Mouse (Mus musculus) ES-Bruce4 (cell line): ENCODE results near the gene Ptprk.

Experiments used
- CTCF ChIP-seq: IDR thresholded peaks from one replicate; pipeline ENCODE4 v1.8.1; 2011; ENCODE audit warnings: low read depth, low read length
- POLR2A ChIP-seq: IDR thresholded peaks from one replicate; pipeline ENCODE4 v1.8.1; 2011; ENCODE audit warnings: low read length; ENCODE audit not compliant: insufficient read depth

DNA sequence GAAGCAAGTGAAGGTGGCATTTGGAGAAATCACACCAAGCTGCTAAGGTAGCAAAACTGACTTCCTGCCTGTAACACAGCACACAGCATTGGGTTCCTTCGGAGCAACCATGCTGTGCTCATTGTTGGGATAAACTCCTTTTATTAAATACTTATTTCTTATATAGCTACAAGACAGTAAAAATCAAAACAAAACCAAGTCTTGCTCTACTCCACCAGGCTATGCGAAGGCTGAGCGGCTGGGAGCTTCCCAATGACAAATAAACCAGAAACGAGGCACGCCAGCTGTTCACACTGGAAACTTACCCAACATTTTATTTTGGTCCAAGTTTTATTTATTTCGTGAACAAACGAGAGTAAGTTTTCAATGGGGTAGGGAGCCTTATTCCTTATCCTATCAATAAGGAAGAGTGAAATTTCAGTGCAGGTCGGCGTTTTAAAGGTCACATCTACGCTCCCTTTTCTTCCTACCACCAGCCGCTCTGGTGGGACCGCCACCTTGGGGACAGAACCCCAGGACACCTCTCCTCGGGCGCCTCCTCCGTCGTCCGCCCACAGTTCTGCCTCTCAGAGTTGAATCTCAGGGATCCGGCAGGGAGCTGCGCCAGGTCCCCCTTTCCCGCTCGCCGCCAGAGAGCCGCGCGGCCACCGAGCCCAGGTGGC, 498 bp upstream of the Ptprk start:
- TF ChIP-seq POLR2A (no peak), CTCF (no peak)
